ENCODE assay signal across 9 mouse cellular contexts in the genomic region with DNA sequence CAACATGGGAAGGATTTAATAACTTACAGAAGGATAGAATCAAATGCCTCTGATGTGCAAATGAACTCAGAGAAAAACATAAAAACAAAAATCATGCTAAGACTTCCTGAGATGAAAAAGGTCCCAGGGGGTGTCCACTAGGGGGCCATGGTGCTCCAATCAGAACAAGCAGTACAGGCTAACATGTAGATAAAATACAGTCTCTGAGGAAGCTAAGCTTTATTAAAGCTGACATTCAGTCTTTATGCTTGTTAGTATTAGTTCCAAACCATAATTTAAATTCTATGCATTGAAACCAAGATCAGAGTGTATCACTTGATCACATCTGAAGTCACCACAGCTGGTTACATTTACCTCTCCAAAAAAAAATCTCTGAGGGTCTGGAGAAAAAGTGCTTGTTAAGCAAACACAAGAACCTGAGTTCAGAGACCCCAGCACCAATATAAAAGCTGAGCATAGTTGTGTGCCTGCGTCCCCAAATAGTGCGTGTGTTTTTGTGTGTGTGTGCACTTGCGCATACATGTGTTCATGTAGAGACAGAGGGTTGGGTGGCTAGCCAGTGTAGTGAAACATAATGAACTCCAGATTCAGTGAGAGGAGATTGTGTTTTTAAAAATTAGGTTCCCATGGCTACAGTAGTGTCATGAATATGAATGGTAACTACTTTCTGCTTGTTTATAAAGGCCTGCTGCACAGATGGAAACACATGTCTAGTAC. TPM values are rescaled to one million over a fixed set of nuclear protein-coding genes. Genes with fewer than 3 reads are reported as not detected.
DNase-seq lines count a peak whose midpoint lies in the region; ATAC-seq and TF ChIP-seq lines count a peak whose summit lies in the region.
"Had no signal": no experiment of that assay in that cellular context is flagged by ENCODE, and none has a peak within 500 bp of the region (broad histone marks: within the 10 kb centered on the region; RNA-seq: fewer than 3 reads in every experiment).

No protein-coding gene starts in this region.

- DNase-seq in 3T3-L1 (ENCODE audit: low read depth, low spot score) = peak; percentile 54
- DNase-seq in forebrain, embryonic 11.5 days (ENCODE audit: low spot score) = no peak
- DNase-seq in urinary bladder, adult 18-20 months (ENCODE audit: low spot score in 2 of 2) = no peak
- DNase-seq in layer of hippocampus, postnatal 36 days = no peak

- 0 out of 2 replicates have a peak, but pooled peaks cover 3% of the 10 kb centered on the region for H3K36me3 ChIP-seq in intestine, postnatal 0 days (ENCODE audit: control insufficient read depth, insufficient read depth)
- H3K36me3 ChIP-seq in intestine, embryonic 15.5 days = no peaks in the 10 kb centered on the region
- H3K36me3 ChIP-seq in E14TG2a.4 (ENCODE audit: insufficient read depth, low read length) = no peaks in the 10 kb centered on the region
- H3K36me3 ChIP-seq in embryonic facial prominence, embryonic 15.5 days = 0 out of 2 replicates have a peak, but pooled peaks cover 4% of the 10 kb centered on the region
- H3K36me3 ChIP-seq in forebrain, embryonic 11.5 days (ENCODE audit: control insufficient read depth, insufficient read depth, low read length) = no peaks in the 10 kb centered on the region

- ATAC-seq in intestine, postnatal 0 days = no peak
- ATAC-seq in intestine, embryonic 15.5 days = no peak
- ATAC-seq in embryonic facial prominence, embryonic 15.5 days (ENCODE audit: insufficient number of reproducible peaks, low FRiP score, low TSS enrichment, low read depth) = peak; percentile 82
- no peak for ATAC-seq in forebrain, embryonic 11.5 days (replicated peaks; ENCODE audit: low FRiP score)

- H3K9me3 ChIP-seq in intestine, postnatal 0 days (ENCODE audit: control insufficient read depth) = no peaks in the 10 kb centered on the region
- H3K9me3 ChIP-seq in intestine, embryonic 15.5 days = no peaks in the 10 kb centered on the region
- H3K9me3 ChIP-seq in E14TG2a.4 (ENCODE audit: low read length) = no peaks in the 10 kb centered on the region
- H3K9me3 ChIP-seq in embryonic facial prominence, embryonic 15.5 days (replicated peaks) = no peaks in the 10 kb centered on the region
- no peaks in the 10 kb centered on the region for H3K9me3 ChIP-seq in forebrain, embryonic 11.5 days (ENCODE audit: control insufficient read depth, low read length)

- peak; percentile 67 for TF ChIP-seq CTCF in intestine, postnatal 0 days (IDR thresholded peaks at IDR 0.05; ENCODE audit: low read depth)
- TF ChIP-seq CTCF in E14TG2a.4 (conservative IDR thresholded peaks at IDR 0.05; ENCODE audit: low read length) = peak; percentile 55

- H3K27ac ChIP-seq in intestine, postnatal 0 days (ENCODE audit: low read depth, low read length) = no peak overlapping the region
- H3K27ac ChIP-seq in intestine, embryonic 15.5 days = no peak overlapping the region
- H3K27ac ChIP-seq in embryonic facial prominence, embryonic 15.5 days (replicated peaks) = peak overlapping the region; percentile 79
- no peak overlapping the region for H3K27ac ChIP-seq in forebrain, embryonic 11.5 days (ENCODE audit: low read depth, low read length)
- H3K27ac ChIP-seq: macrophage had no signal

- no peak overlapping the region for H3K4me2 ChIP-seq in intestine, postnatal 0 days (replicated peaks; ENCODE audit: low read depth)
- no peak overlapping the region for H3K4me2 ChIP-seq in intestine, embryonic 15.5 days (replicated peaks)
- H3K4me2 ChIP-seq in embryonic facial prominence, embryonic 15.5 days (replicated peaks) = no peak overlapping the region
- no peak overlapping the region for H3K4me2 ChIP-seq in forebrain, embryonic 11.5 days (ENCODE audit: low read depth, low read length, severe bottlenecking)

- 84% methylated on average over 3 of the region's 3 CpGs for WGBS in intestine, postnatal 0 days
- WGBS in intestine, embryonic 15.5 days = 82% methylated on average over 3 of the region's 3 CpGs
- whole genome bisulfite sequencing in embryonic facial prominence, embryonic 15.5 days = 43% methylated on average over 3 of the region's 3 CpGs
- WGBS in forebrain, embryonic 11.5 days = 93% methylated on average over 3 of the region's 3 CpGs

- no peaks in the 10 kb centered on the region for H3K27me3 ChIP-seq in intestine, postnatal 0 days (replicated peaks; ENCODE audit: control insufficient read depth, insufficient read depth, low read length)
- H3K27me3 ChIP-seq in intestine, embryonic 15.5 days (replicated peaks) = no peaks in the 10 kb centered on the region
- no peaks in the 10 kb centered on the region for H3K27me3 ChIP-seq in E14TG2a.4 (ENCODE audit: insufficient read depth, low read length)
- no peaks in the 10 kb centered on the region for H3K27me3 ChIP-seq in embryonic facial prominence, embryonic 15.5 days
- H3K27me3 ChIP-seq in forebrain, embryonic 11.5 days (ENCODE audit: control insufficient read depth, insufficient read depth, low read length) = no peaks in the 10 kb centered on the region

- no peak overlapping the region for H3K4me3 ChIP-seq in intestine, postnatal 0 days (ENCODE audit: low read depth, low read length)
- H3K4me3 ChIP-seq in intestine, embryonic 15.5 days (replicated peaks) = no peak overlapping the region
- H3K4me3 ChIP-seq in E14TG2a.4 (replicated peaks; ENCODE audit: low read length) = no peak overlapping the region
- H3K4me3 ChIP-seq in embryonic facial prominence, embryonic 15.5 days (replicated peaks) = no peak overlapping the region
- no peak overlapping the region for H3K4me3 ChIP-seq in forebrain, embryonic 11.5 days (ENCODE audit: low read depth, low read length)

- no peaks in the 10 kb centered on the region for H3K4me1 ChIP-seq in intestine, postnatal 0 days (replicated peaks; ENCODE audit: control insufficient read depth, insufficient read depth, low read length)
- no peaks in the 10 kb centered on the region for H3K4me1 ChIP-seq in intestine, embryonic 15.5 days (replicated peaks)
- peaks cover 3% of the 10 kb centered on the region for H3K4me1 ChIP-seq in E14TG2a.4 (replicated peaks; ENCODE audit: low read depth, low read length)
- peaks cover 5% of the 10 kb centered on the region for H3K4me1 ChIP-seq in embryonic facial prominence, embryonic 15.5 days
- peaks cover 13% of the 10 kb centered on the region for H3K4me1 ChIP-seq in forebrain, embryonic 11.5 days (replicated peaks; ENCODE audit: control insufficient read depth, insufficient read depth, low read length)

- H3K9ac ChIP-seq in intestine, postnatal 0 days (ENCODE audit: low read depth, low read length) = no peak overlapping the region
- H3K9ac ChIP-seq in intestine, embryonic 15.5 days = no peak overlapping the region
- no peak overlapping the region for H3K9ac ChIP-seq in embryonic facial prominence, embryonic 15.5 days
- H3K9ac ChIP-seq in forebrain, embryonic 11.5 days (ENCODE audit: low read length) = no peak overlapping the region

RNA-seq across cellular contexts. Expression of a gene that starts 31.3 kb away (rescaled TPM):
- 3.6 and 4.7 TPM in 2 replicates for polyA plus RNA-seq in intestine, postnatal 0 days (2015; fragmentation: Nextera tagmentation; extraction: Ambion mirVana)
- 1.6 and 1.8 TPM in 2 replicates for polyA plus RNA-seq in intestine, embryonic 15.5 days (2015; fragmentation: Nextera tagmentation; extraction: Ambion mirVana)
- 2.1 and 2.5 TPM in 2 replicates for polyA plus RNA-seq in embryonic facial prominence, embryonic 15.5 days (2015; fragmentation: Nextera tagmentation; extraction: Ambion mirVana)
- 0.76 and 1.5 TPM in 2 replicates for polyA plus RNA-seq in forebrain, embryonic 11.5 days (2014; fragmentation: Nextera tagmentation; extraction: Ambion mirVana)
- 100 to 1,000 TPM; 228 to 229 TPM for total RNA-seq in layer of hippocampus, postnatal 36 days (2021)
- polyA plus RNA-seq: macrophage had no signal
